Mouse (Mus musculus): Measurements from ENCODE around the gene Tenm3. TPM values are rescaled to one million over a fixed set of nuclear protein-coding genes. Genes with fewer than 3 reads are reported as not detected.

Tenm3 gene
- polyA plus RNA-seq, 1 experiment = 0.71 TPM

GRCm38 (mm10) chr8:48313985-48314368 lies 529.8 kb downstream of the Tenm3 start:
- 66% methylated on average over 5 of the region's 5 CpGs for WGBS
- no peak for DNase-seq (ENCODE audit: low read depth, low spot score)

GRCm38 (mm10) chr8:48313210-48313984 lies 530.4 kb downstream of the Tenm3 start:
- WGBS = 83% methylated on average over 11 of the region's 11 CpGs

DNA sequence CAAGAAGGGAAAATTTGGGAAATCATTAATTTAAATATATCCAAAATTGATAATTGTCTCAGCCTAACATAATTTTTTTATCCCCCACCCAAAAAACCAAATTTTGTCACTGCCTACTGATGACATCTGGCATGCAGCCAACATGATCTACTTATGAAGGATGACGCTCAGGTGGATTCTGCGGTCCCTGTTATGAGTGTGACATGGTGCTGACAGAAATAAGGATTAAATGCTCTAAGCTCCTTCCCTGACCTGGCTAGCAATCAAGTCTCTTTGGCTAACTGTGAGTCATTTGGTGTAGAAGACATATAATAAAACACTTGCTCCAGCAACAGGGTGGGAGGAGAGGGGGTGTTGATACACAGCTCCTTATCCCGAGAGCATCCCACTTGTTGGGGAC lies 532.0 kb downstream of the Tenm3 start:
- WGBS = 74% methylated on average over 3 of the region's 3 CpGs
- no peak for DNase-seq (ENCODE audit: low read depth, low spot score)

More at GRCm38 (mm10) chr8:48313210-48313984, 530.4 kb downstream of the Tenm3 start:
- DNase-seq (ENCODE audit: low read depth, low spot score) = no peak

- no peak for DNase-seq (ENCODE audit: low read depth, low spot score)
- WGBS = 70% methylated on average over 10 of the region's 10 CpGs
These were observed 533.4 kb downstream of the Tenm3 start for GRCm38 (mm10) chr8:48310240-48310849.

GRCm38 (mm10) chr8:48309191-48309987 lies 534.4 kb downstream of the Tenm3 start:
- 65% methylated on average over 16 of the region's 16 CpGs for WGBS
- no peak for DNase-seq (ENCODE audit: low read depth, low spot score)

DNA sequence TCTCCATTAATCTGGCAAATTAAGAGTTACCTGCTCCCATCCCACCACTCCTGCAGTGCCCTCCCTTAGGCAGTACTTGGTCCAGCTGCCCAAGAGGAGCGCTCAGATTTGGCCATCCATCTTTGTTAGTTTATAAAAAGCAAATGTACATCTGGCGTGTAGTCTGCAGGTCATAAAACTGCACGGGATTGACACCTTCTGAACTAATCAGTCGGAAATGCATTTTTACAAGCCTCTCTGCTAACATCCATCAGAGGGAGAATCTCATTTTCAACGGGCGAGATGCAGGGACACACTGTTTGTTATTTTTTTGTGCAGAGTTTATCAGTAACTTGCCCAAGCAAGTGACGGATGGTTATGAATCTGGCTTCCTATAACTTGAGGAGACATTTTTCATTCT lies 539.5 kb downstream of the Tenm3 start:
- WGBS = 46% methylated on average over 7 of the region's 7 CpGs
- no peak for DNase-seq (ENCODE audit: low read depth, low spot score)

GRCm38 (mm10) chr8:48300613-48301037 lies 543.1 kb downstream of the Tenm3 start:
- 76% methylated on average over 12 of the region's 12 CpGs for WGBS
- DNase-seq (ENCODE audit: low read depth, low spot score) = no peak

DNA sequence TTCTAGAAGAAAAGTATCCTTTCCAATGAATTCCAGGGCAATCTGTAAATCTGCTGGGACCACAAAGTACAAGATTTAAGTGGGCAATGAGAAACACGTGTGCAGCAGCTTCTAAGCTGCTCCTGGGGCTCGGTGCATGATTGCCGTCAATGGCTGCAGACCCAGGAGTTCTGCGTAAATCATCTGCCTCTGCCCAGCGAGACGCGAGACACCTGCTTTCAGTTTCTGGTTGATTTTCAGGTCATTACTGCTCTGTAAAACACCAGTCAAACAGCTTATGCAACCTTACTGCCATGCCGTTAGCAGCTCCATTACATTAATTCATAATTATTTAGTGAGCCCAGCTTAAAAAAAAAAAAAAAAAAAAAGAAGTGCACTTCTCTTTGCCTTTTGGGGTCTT lies 543.7 kb downstream of the Tenm3 start:
- 53% methylated on average over 8 of the region's 8 CpGs for WGBS
- no peak for DNase-seq (ENCODE audit: low read depth, low spot score)

DNA sequence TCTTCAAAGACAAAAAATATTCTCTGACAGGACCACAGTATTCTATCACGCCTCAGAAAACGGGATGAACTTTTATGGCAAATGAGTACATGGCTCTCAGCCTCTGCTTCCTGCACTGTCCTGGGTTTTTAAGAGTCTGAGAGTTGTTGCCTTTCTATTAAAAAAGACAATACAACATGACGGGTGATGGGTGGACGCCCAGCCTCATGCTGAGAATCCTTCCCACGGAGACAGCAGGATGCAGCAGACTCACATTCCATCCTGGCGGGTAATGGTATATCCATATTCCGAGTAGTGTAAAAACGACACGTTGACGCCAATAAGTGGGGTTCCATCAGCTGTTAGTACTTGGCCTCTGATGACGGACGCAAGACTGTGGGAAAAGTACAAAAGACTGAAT lies 544.4 kb downstream of the Tenm3 start:
- WGBS = 86% methylated on average over 12 of the region's 12 CpGs
- no peak for DNase-seq (ENCODE audit: low read depth, low spot score)

- 91% methylated on average over 7 of the region's 7 CpGs for WGBS
- no peak for DNase-seq (ENCODE audit: low read depth, low spot score)
These were observed 547.4 kb downstream of the Tenm3 start for GRCm38 (mm10) chr8:48296371-48296770.

- 72% methylated on average over 6 of the region's 6 CpGs for WGBS
- DNase-seq (ENCODE audit: low read depth, low spot score) = no peak
These were observed 548.2 kb downstream of the Tenm3 start for GRCm38 (mm10) chr8:48295558-48295957.

DNA sequence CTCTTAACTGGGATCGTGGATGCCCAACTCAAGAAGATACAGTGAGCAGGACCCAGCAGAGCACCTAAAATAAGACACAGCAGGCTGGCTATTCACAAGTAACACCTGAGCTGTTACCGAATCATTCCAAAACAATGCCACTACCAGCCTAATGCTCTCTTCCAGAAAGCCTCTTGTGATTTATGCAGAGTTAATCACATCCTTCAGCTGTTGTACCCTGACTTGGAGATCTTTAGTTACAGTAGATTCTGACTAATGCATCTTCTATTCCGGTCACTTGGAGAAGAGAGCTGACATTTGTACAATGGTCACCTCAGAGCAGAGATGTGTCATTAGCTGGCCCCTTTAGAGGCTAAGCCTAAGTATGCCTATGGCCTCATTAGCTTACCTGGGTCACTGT lies 550.0 kb downstream of the Tenm3 start:
- no peak for DNase-seq (ENCODE audit: low read depth, low spot score)
- 92% methylated on average over 3 of the region's 3 CpGs for WGBS

- 89% methylated on average over 10 of the region's 10 CpGs for WGBS
- DNase-seq (ENCODE audit: low read depth, low spot score) = no peak
These were observed 558.3 kb downstream of the Tenm3 start for GRCm38 (mm10) chr8:48285432-48285831.

- no peak for DNase-seq (ENCODE audit: low read depth, low spot score)
- 85% methylated on average over 11 of the region's 11 CpGs for WGBS
These were observed 561.9 kb downstream of the Tenm3 start for GRCm38 (mm10) chr8:48281855-48282254.

- no peak for DNase-seq (ENCODE audit: low read depth, low spot score)
- 82% methylated on average over 2 of the region's 2 CpGs for WGBS
These were observed 564.4 kb downstream of the Tenm3 start for GRCm38 (mm10) chr8:48279360-48279759.

DNA sequence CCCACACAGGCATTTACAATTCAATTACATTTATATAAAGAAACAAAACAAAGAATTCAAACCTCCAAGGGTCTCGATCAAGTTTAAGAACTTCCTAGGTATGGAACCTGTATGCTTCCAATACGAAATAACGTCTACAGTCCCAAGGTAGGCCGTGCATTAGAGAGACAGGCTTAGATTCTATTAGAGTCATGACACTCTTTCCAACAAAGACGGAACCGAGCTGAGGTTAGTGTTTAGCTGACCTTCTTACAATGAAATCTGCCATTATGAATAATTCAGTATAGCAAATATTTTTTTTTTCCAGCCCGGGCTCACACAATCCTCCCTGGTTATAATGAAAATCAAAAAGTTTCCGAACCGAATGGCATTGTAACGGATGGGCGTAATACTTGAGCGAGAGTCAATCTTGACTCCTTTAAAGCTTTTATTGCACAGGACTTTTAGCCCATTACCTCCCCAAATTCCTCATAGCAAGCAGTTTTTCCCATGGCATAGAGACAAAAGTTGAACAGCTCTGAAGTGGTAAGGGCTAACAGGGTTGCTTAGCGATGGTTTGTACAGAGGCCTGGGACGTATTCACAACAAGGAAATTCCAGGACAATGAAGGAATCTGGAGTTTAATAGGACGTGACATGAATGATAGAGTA lies 565.6 kb downstream of the Tenm3 start:
- whole genome bisulfite sequencing = 88% methylated on average over 15 of the region's 15 CpGs
- DNase-seq (ENCODE audit: low read depth, low spot score) = no peak

- DNase-seq (ENCODE audit: low read depth, low spot score) = no peak
- 94% methylated on average over 11 of the region's 11 CpGs for WGBS
These were observed 568.7 kb downstream of the Tenm3 start for GRCm38 (mm10) chr8:48275066-48275465.

- DNase-seq (ENCODE audit: low read depth, low spot score) = no peak
- 93% methylated on average over 11 of the region's 11 CpGs for WGBS
These were observed 569.2 kb downstream of the Tenm3 start for GRCm38 (mm10) chr8:48274566-48274965.

DNA sequence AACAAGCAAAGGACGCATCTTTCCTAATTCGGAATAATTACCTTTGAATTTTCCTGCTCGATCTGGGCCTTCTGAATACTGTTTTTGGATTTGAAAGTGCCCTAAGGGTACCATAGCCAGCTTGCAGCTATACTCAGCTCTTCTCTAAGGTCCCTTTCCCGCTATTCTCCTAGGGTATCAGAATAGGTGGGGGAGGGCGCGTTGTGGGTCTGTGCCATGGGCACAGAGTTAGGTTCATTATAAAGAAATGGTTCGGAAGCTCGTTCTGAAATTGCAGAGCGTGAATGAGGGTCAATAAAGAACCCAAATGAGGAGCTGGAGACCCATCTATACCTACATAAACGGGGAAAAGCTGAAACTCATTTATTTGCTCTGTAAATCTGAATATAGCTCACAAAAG lies 575.1 kb downstream of the Tenm3 start:
- WGBS = 85% methylated on average over 10 of the region's 10 CpGs
- DNase-seq (ENCODE audit: low read depth, low spot score) = no peak

GRCm38 (mm10) chr8:48260265-48260664 lies 583.5 kb downstream of the Tenm3 start:
- WGBS = 92% methylated on average over 10 of the region's 10 CpGs
- DNase-seq (ENCODE audit: low read depth, low spot score) = no peak
